Mouse (Mus musculus) stomach, embryonic 16.5 days (tissue): ENCODE measurements at regions not wholly inside any gene's neighbourhood (a gene's known extent, or its start where the extent isn't known, plus 50 kb on each side); places are given as distances from the start of the nearest gene placed in this dataset.

Experiments used
- ATAC-seq: fragments of 200-750 bp; cut with Nextera tagmentation; 2 replicates; pipeline ENCODE4 v1.8.0; 2017; ENCODE audit warnings: moderate number of reproducible peaks, moderate TSS enrichment; ENCODE audit not compliant: insufficient read depth, low FRiP score
- H3K27ac ChIP-seq: fragments of 300-500 bp; sonication (generic); 2 replicates; pipeline ENCODE4 v1.5.1; 2014; ENCODE audit warnings: low read length
- H3K27me3 ChIP-seq: fragments of 300-500 bp; sonication (generic); 2 replicates; pipeline ENCODE4 v1.6.1; 2014; ENCODE audit warnings: low read length, control low read depth, mixed read lengths; ENCODE audit not compliant: control insufficient read depth, insufficient read depth
- H3K36me3 ChIP-seq: fragments of 300-500 bp; sonication (generic); 2 replicates; pipeline ENCODE4 v1.6.1; 2014; ENCODE audit warnings: low read length; ENCODE audit not compliant: control insufficient read depth, insufficient read depth
- H3K4me1 ChIP-seq: fragments of 300-500 bp; sonication (generic); 2 replicates; pipeline ENCODE4 v1.6.1; 2014; ENCODE audit warnings: low read length, control low read depth, mixed read lengths; ENCODE audit not compliant: control insufficient read depth, insufficient read depth
- H3K4me2 ChIP-seq: fragments of 300-500 bp; sonication (generic); 2 replicates; pipeline ENCODE4 v1.6.1; 2014; ENCODE audit warnings: low read depth, low read length, mixed read lengths
- H3K4me3 ChIP-seq: fragments of 300-500 bp; sonication (generic); replicated peaks from 2 replicates; pipeline ENCODE4 v1.5.1; 2014; ENCODE audit warnings: mild to moderate bottlenecking, low read length
- H3K9ac ChIP-seq: fragments of 300-500 bp; sonication (generic); 2 replicates; pipeline ENCODE4 v1.6.1; 2014; ENCODE audit warnings: low read length
- H3K9me3 ChIP-seq: fragments of 300-500 bp; sonication (generic); replicated peaks from 2 replicates; pipeline ENCODE4 v1.6.1; 2016; ENCODE audit warnings: low read length, control low read depth; ENCODE audit not compliant: control insufficient read depth
- WGBS: fragments of 180-500 bp; shearing (Covaris S2); extraction: QIAGEN DNeasy Blood & Tissue Kit; methylation state at CpG from one replicate; pipeline ENCODE4 v1.1.7; 2014; 5-methylcytosine and 5-hydroxymethylcytosine counted together

- Histone ChIP-seq H3K36me3 (no peaks in the 10 kb centered on the region), H3K4me3 (no peak overlapping the region), H3K27me3 (no peaks in the 10 kb centered on the region), H3K9ac (no peak overlapping the region), H3K27ac (no peak overlapping the region), H3K4me2 (no peak overlapping the region), H3K9me3 (no peaks in the 10 kb centered on the region), H3K4me1 (no peaks in the 10 kb centered on the region)
- WGBS = 69% methylated on average over 2 of the region's 2 CpGs
- ATAC-seq = no peak
Measured at GRCm38 (mm10) chr12:26188996-26189395, 226.1 kb downstream of the Rnf144a start.

GRCm38 (mm10) chr12:26187091-26187862 is 227.8 kb downstream of the Rnf144a start:
- 65% methylated on average over 8 of the region's 8 CpGs for WGBS
- H3K4me3 ChIP-seq = no peak overlapping the region
- no peaks in the 10 kb centered on the region for H3K36me3 ChIP-seq
- H3K9me3 ChIP-seq = no peaks in the 10 kb centered on the region
- no peaks in the 10 kb centered on the region for H3K27me3 ChIP-seq
- ATAC-seq = no peak
- no peak overlapping the region for H3K27ac ChIP-seq
- no peaks in the 10 kb centered on the region for H3K4me1 ChIP-seq
- no peak overlapping the region for H3K4me2 ChIP-seq
- no peak overlapping the region for H3K9ac ChIP-seq

DNA sequence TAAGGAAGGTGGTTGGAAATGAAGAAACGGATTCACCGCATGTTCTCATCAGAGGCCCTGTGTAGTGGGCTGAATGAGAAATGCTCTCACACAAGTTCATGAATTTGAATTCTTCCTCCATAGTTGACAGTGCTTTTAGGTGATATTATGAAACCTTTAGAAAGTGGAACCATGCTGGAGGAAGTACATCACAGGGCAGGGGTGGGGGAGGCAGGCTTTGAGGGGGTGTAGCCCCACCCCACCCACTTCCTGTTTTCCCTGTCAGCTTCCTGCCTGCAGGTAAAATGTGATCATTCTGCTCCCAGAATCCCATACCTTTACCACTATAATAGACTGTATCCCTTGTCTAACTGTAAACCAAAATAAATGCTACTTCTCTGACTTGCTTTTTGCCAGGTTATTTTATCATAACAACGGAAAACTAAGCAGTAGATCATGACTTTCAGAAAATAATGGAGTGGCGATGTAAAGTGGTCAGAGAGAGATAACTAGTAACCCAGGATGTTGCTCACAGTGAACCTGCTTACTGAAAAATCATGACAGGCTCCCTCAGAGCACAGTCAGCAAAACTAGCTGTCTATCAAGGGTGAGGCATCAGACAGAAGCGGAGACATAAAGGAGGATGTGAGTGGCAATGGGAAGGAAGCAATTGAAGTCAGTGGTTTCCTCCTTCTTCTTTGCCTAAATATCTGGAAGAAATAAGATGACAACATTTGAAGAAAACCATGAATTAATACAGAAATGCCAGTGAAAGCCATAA is 230.2 kb downstream of the Rnf144a start:
- Histone ChIP-seq H3K36me3 (no peaks in the 10 kb centered on the region), H3K4me2 (no peak overlapping the region), H3K9me3 (no peaks in the 10 kb centered on the region), H3K4me1 (no peaks in the 10 kb centered on the region), H3K27me3 (no peaks in the 10 kb centered on the region), H3K4me3 (no peak overlapping the region), H3K27ac (no peak overlapping the region), H3K9ac (no peak overlapping the region)
- WGBS = 86% methylated on average over 5 of the region's 5 CpGs
- ATAC-seq = no peak

DNA sequence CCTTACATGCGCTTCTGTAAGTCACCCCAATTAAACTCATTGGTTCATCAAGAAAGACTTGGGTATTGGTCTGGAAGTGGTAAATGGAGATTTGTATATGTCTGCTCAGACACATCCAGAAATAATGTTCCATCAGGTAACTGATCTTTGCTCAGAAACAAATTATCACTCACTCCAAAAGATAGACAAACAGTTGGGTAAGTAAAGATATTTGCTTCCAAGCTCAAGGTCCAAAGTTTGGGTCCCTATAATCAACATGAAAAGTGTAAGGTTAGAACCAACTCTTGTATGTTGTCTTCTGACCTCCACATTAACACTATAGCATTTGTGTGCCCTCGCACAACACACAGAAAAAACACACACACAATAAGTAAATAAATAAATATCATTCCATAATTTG is 232.0 kb downstream of the Rnf144a start:
- no peaks in the 10 kb centered on the region for H3K9me3 ChIP-seq
- WGBS = 87% methylated on average over 2 of the region's 2 CpGs
- no peak for ATAC-seq

GRCm38 (mm10) chr12:26180846-26181245 is 234.2 kb downstream of the Rnf144a start:
- no peak for ATAC-seq
- Histone ChIP-seq H3K9me3 (no peaks in the 10 kb centered on the region), H3K27me3 (no peaks in the 10 kb centered on the region), H3K36me3 (no peaks in the 10 kb centered on the region), H3K27ac (no peak overlapping the region), H3K4me3 (no peak overlapping the region), H3K4me1 (no peaks in the 10 kb centered on the region), H3K4me2 (no peak overlapping the region), H3K9ac (no peak overlapping the region)
- WGBS = 85% methylated on average over 7 of the region's 7 CpGs

More for the DNA sequence above, 232.0 kb downstream of the Rnf144a start:
- Histone ChIP-seq H3K4me1 (no peaks in the 10 kb centered on the region), H3K27me3 (no peaks in the 10 kb centered on the region), H3K36me3 (no peaks in the 10 kb centered on the region), H3K4me3 (no peak overlapping the region), H3K27ac (no peak overlapping the region), H3K9ac (no peak overlapping the region), H3K4me2 (no peak overlapping the region)

DNA sequence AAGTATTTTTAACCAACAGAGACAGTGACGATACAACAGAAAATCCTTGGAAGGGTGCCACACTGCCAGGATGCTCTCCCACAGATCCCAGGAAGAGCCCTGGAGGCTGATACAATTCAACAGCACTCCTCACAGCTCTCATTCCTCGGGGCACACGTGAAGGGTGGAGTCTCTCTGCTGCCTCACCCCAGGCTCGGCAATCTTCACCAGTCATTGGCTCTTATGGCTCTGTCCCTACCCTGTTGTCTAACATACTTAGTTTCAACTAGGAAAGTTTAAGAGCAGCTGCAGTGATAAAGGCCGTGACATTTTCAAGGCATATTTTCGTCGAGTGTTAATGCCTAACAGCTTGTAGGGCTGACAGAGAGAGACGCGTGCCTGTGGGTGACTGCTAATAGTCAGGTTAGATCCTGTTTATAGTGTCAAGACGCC is 238.8 kb downstream of the Rnf144a start:
- WGBS = 33% methylated on average over 10 of the region's 10 CpGs
- Histone ChIP-seq H3K9me3 (no peaks in the 10 kb centered on the region), H3K4me3 (no peak overlapping the region), H3K4me2 (no peak overlapping the region), H3K36me3 (no peaks in the 10 kb centered on the region), H3K4me1 (no peaks in the 10 kb centered on the region), H3K27me3 (no peaks in the 10 kb centered on the region), H3K27ac (no peak overlapping the region), H3K9ac (no peak overlapping the region)
- no peak for ATAC-seq

- 59% methylated on average over 3 of the region's 3 CpGs for WGBS
- Histone ChIP-seq H3K36me3 (no peaks in the 10 kb centered on the region), H3K4me2 (no peak overlapping the region), H3K4me3 (no peak overlapping the region), H3K27ac (peak overlapping the region; percentile 49; the same call in 1 of the 2 replicates), H3K9me3 (no peaks in the 10 kb centered on the region), H3K27me3 (no peaks in the 10 kb centered on the region), H3K9ac (no peak overlapping the region), H3K4me1 (no peaks in the 10 kb centered on the region)
- ATAC-seq = peak; percentile 47; the same call in 1 of the 2 replicates
Measured at GRCm38 (mm10) chr12:26163416-26163815, 251.6 kb downstream of the Rnf144a start.

DNA sequence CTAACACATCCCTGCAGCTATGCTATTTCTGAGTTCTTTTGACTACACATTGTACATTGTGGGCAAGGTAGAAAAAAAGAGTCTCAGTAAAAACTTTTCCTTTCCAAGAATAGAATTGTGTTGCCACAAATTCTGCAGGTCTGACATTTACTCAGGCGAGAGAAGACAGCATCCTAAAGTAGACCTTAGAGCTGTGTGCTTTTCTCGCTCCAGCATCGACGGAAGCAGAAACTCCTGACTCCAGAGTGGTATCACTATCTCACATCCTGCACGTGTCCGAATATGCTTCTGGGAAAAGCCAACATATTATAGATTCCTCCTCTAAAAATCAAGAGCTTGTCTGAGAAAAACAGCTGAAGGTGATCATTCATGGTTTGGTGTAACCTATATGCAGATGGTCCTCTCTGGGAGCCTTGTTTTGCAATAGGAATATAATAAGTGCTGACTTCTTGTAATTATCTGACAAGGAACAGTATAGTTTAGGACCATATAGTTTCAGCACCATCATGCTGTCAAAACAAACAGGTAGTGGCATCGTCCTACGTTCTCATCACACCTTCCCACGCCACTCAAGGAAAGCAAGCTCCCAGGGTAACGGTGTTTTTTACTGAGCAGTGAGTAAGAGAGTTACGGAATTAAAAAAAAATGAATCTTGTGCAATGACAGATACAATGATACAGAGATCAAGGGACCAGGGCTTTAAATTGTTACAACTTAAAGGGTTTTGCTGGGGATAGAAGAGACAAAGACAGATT is 254.0 kb downstream of the Rnf144a start:
- Histone ChIP-seq H3K27ac (no peak overlapping the region), H3K36me3 (no peaks in the 10 kb centered on the region), H3K9ac (no peak overlapping the region), H3K4me2 (no peak overlapping the region), H3K9me3 (no peaks in the 10 kb centered on the region), H3K4me1 (no peaks in the 10 kb centered on the region), H3K4me3 (no peak overlapping the region), H3K27me3 (no peaks in the 10 kb centered on the region)
- ATAC-seq = no peak
- WGBS = 86% methylated on average over 11 of the region's 11 CpGs

DNA sequence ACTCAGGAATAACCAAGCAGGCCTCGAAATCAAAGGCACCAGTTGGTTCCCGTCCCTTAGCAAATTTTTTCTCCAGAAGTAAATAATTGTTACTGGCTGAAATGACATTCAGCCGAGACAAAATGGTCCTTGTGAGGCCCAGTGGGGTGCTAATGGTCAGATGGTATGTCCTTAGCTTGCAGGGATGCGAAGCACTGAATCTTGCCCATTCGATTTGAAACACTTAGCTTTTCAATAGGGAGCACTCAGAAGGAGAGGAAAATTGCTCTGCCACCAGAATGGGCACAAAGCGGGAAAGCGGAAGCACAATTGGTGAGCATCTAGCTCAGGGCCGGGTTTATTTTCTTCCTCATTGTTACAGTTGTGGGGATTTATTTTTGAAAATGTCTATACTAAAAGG is 262.1 kb downstream of the Rnf144a start:
- Histone ChIP-seq H3K27ac (no peak overlapping the region), H3K4me1 (no peaks in the 10 kb centered on the region), H3K27me3 (no peaks in the 10 kb centered on the region), H3K36me3 (no peaks in the 10 kb centered on the region), H3K4me2 (no peak overlapping the region), H3K9ac (no peak overlapping the region), H3K9me3 (no peaks in the 10 kb centered on the region), H3K4me3 (no peak overlapping the region)
- no peak for ATAC-seq
- WGBS = 71% methylated on average over 8 of the region's 8 CpGs
